Mouse (Mus musculus): Measurements from ENCODE around the gene Psma2. TPM values are rescaled to one million over a fixed set of nuclear protein-coding genes. Genes with fewer than 3 reads are reported as not detected.

The Psma2 gene
- polyA plus RNA-seq, 1 experiment from 2014 or later, result 216 TPM

DNA sequence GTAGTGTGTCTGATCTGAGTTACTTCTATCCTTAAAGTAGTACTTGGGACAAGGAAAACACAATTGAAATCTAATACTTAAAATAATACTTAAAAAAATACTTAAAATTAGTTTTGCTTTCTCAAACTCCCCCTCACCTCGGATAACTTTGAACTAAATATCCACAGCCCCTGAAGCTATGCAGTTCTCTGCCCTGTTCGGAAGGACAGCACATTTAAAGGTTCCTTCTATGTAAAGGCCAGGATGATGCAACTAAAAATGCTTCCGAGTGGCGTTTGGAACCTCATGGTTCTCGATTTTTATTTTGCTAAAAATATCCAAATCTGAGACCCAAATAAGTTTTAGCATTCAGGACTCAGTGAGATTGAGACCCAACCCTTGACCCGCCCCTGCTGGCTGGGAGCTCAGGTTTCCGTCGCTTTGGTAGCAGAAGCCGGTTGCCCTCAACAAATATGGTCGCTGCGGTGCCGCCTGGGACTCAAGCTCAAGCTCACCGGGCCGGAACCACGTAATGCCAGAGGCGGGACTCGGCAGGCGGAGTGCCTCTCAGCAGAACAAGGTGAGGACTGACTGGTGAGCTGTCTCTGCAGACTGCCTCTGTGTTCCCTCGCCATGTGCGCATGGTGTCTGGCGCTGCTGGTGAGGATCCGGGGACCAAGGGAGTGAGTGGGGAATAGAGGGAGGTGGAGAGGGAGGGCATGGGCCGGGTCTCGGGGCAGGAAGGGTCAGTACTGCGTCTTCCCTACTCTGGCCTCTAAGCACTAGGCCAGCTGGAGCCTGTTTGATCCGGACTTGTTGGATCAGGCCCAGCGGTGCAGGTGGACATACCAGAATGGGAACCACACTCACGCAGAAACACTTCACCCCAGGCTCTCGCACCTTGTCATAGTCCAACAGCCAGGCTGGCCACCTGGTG, 16.9 kb downstream of the Psma2 start, which contains the start of gene AW209491:
AW209491 (plus strand) TSS at position 429 of the 916 bp plus-strand sequence.
- H3K36me3 ChIP-seq (ENCODE audit: control insufficient read depth, insufficient read depth, low read length), result peaks cover 2% of the 10 kb centered on the region; the same call in 1 of the 2 replicates
- H3K4me1 ChIP-seq (ENCODE audit: control insufficient read depth, insufficient read depth, low read length), result 0 out of 2 replicates have a peak, but pooled peaks cover 3% of the 10 kb centered on the region
- peak; percentile 92 for DNase-seq (ENCODE audit: low spot score)
- H3K9me3 ChIP-seq (ENCODE audit: control insufficient read depth, low read length), result no peaks in the 10 kb centered on the region
- ATAC-seq (ENCODE audit: insufficient read depth, low FRiP score, low TSS enrichment), result peak; percentile 90
- H3K4me2 ChIP-seq (ENCODE audit: low read depth), result peak within 1 kb of the TSS; percentile 71
- H3K4me3 ChIP-seq (ENCODE audit: low read depth, low read length), result peak within 1 kb of the TSS; percentile 63
- H3K27ac ChIP-seq (ENCODE audit: low read depth, low read length), result 0 out of 2 replicates have a peak within 1 kb of the TSS, but pooled peaks have one; percentile 6
- WGBS, result 2% methylated on average over 29 of the region's 29 CpGs
- peak within 1 kb of the TSS; percentile 80 for H3K9ac ChIP-seq (ENCODE audit: low read length)
- H3K27me3 ChIP-seq (ENCODE audit: control insufficient read depth, insufficient read depth, low read length), result no peaks in the 10 kb centered on the region

DNA sequence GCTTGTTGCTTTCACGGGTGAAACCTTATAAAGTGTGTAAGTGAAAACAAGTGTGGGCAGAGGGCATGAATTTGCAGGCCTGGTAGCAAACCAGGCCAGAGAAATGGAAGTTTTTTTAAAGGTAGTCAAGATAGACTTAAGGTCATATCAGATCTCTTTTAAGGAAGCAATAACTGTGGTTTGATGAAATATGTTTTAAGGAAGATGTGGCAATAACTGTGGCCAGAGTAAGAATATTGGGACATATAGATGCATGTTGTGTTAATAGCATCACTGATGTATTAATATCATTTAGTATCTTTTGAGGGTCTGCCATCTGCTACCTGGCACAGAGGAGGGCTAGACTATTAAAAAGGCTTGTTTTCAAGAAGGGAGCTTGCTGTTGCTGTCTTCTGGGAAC, 27.0 kb downstream of the Psma2 start:
- 66% methylated on average over 1 of the region's 1 CpGs for WGBS

DNA sequence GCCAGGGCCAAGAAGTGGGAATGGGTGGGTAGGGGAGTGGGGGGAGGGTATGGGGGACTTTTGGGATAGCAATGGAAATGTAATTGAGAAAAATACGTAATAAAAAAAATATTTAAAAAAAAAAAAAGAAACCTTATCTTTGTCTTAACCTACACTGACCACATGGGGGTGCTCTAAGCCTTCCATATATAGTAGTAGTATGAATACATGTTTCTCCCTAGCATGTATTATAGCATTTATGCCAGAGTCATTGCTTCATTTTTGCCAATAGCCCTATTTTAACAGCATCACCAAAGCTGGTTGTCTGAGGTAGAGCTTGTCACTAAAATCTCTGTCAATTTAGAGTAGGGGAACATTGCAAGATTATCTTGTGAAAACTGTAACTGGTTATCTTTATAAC, 36.3 kb downstream of the Psma2 start:
- Histone ChIP-seq H3K4me1 (ENCODE audit: control insufficient read depth, insufficient read depth, low read length) (no peaks in the 10 kb centered on the region), H3K9ac (ENCODE audit: low read length) (no peak overlapping the region), H3K9me3 (ENCODE audit: control insufficient read depth, low read length) (no peaks in the 10 kb centered on the region), H3K27me3 (ENCODE audit: control insufficient read depth, insufficient read depth, low read length) (no peaks in the 10 kb centered on the region), H3K4me2 (ENCODE audit: low read depth) (no peak overlapping the region), H3K27ac (ENCODE audit: low read depth, low read length) (no peak overlapping the region), H3K36me3 (ENCODE audit: control insufficient read depth, insufficient read depth, low read length) (no peaks in the 10 kb centered on the region), H3K4me3 (ENCODE audit: low read depth, low read length) (no peak overlapping the region)
- 20% methylated on average over 1 of the region's 1 CpGs for WGBS
- no peak; the same call in 1 of the 2 replicates for ATAC-seq (ENCODE audit: insufficient read depth, low FRiP score, low TSS enrichment)
- DNase-seq (ENCODE audit: low spot score), result peak; percentile 27

More for the DNA sequence above, 27.0 kb downstream of the Psma2 start:
- Histone ChIP-seq H3K36me3 (ENCODE audit: control insufficient read depth, insufficient read depth, low read length) (peaks cover 3% of the 10 kb centered on the region; the same call in 1 of the 2 replicates), H3K9me3 (ENCODE audit: control insufficient read depth, low read length) (no peaks in the 10 kb centered on the region), H3K27ac (ENCODE audit: low read depth, low read length) (no peak overlapping the region), H3K4me2 (ENCODE audit: low read depth) (no peak overlapping the region), H3K27me3 (ENCODE audit: control insufficient read depth, insufficient read depth, low read length) (no peaks in the 10 kb centered on the region), H3K9ac (ENCODE audit: low read length) (no peak overlapping the region), H3K4me3 (ENCODE audit: low read depth, low read length) (no peak overlapping the region), H3K4me1 (ENCODE audit: control insufficient read depth, insufficient read depth, low read length) (no peaks in the 10 kb centered on the region)
- DNase-seq (ENCODE audit: low spot score) (no peak), ATAC-seq (ENCODE audit: insufficient read depth, low FRiP score, low TSS enrichment) (no peak)

DNA sequence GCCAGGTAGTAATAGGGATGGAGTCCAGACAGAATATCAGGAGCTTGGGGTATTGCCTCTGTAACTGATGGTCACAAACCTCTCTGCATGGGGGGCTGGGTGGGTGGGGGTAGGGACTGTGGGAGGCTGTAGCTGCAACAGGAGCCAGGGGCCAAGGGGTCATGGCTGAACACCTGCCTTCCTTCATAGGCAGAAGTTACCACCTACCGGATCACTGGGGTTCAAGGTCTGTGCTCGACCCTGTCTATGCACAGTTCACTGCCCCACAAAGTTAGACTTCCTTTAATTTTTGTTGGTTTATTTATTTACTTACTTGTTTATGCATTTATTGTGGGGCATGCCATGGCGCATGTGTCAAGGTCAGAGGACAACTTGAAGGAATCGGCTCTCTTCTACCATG, 54.1 kb downstream of the Psma2 start:
- no peaks in the 10 kb centered on the region for H3K36me3 ChIP-seq (ENCODE audit: control insufficient read depth, insufficient read depth, low read length)
- no peaks in the 10 kb centered on the region for H3K27me3 ChIP-seq (ENCODE audit: control insufficient read depth, insufficient read depth, low read length)
- no peak for DNase-seq (ENCODE audit: low spot score)
- H3K4me1 ChIP-seq (ENCODE audit: control insufficient read depth, insufficient read depth, low read length), result no peaks in the 10 kb centered on the region
- no peak overlapping the region for H3K4me2 ChIP-seq (ENCODE audit: low read depth)
- no peak for ATAC-seq (ENCODE audit: insufficient read depth, low FRiP score, low TSS enrichment)
- no peaks in the 10 kb centered on the region for H3K9me3 ChIP-seq (ENCODE audit: control insufficient read depth, low read length)
- 85% methylated on average over 4 of the region's 4 CpGs for WGBS
- no peak overlapping the region for H3K27ac ChIP-seq (ENCODE audit: low read depth, low read length)
- no peak overlapping the region for H3K9ac ChIP-seq (ENCODE audit: low read length)
- no peak overlapping the region for H3K4me3 ChIP-seq (ENCODE audit: low read depth, low read length)

DNA sequence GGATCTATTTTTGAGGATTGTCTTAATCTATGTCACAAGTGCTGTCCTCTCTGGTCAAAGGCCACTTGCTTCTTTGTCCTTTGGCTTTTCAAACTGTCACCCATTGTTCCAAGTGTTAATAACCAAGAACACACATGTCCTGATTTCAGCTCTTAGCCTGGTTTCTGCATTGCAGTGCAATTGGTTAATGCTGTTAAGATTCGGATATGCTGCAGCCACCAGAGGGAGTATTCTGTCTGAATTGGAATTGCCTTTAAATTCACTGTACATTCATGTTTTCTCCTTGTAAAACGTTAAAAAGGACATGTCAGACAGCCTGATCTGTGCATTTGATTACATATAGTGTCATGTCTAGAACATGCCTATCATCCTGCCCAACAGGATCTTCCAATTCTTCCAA, 57.3 kb downstream of the Psma2 start:
- Histone ChIP-seq H3K9ac (ENCODE audit: low read length) (no peak overlapping the region), H3K4me3 (ENCODE audit: low read depth, low read length) (no peak overlapping the region), H3K36me3 (ENCODE audit: control insufficient read depth, insufficient read depth, low read length) (no peaks in the 10 kb centered on the region), H3K4me1 (ENCODE audit: control insufficient read depth, insufficient read depth, low read length) (no peaks in the 10 kb centered on the region), H3K4me2 (ENCODE audit: low read depth) (no peak overlapping the region), H3K9me3 (ENCODE audit: control insufficient read depth, low read length) (no peaks in the 10 kb centered on the region), H3K27ac (ENCODE audit: low read depth, low read length) (no peak overlapping the region), H3K27me3 (ENCODE audit: control insufficient read depth, insufficient read depth, low read length) (no peaks in the 10 kb centered on the region)
- ATAC-seq (ENCODE audit: insufficient read depth, low FRiP score, low TSS enrichment) (no peak), DNase-seq (ENCODE audit: low spot score) (peak; percentile 19)
- WGBS, result 23% methylated on average over 2 of the region's 2 CpGs

DNA sequence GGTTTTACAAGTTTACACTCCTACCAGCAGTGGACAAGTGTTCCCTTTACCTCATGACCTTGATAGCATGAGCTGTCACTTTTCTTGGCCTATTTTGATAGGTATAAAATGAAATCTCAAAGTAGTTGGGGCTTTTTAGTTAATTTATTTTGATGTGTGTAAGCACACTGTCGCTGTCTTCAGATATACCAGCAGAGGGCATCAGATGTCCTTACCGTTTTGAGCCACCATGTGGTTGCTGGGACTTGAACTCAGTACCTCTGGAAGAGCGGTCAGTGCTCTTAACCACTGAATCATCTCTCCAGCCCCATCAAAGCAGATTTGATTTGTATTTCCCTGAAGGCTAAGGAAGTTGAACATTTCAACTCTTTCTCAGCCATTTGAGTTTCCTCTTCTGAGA, 75.9 kb downstream of the Psma2 start:
- no peak overlapping the region for H3K4me3 ChIP-seq (ENCODE audit: low read depth, low read length)
- 67% methylated on average over 3 of the region's 3 CpGs for WGBS
- no peak overlapping the region for H3K4me2 ChIP-seq (ENCODE audit: low read depth)
- H3K9ac ChIP-seq (ENCODE audit: low read length), result no peak overlapping the region
- DNase-seq (ENCODE audit: low spot score), result no peak
- H3K9me3 ChIP-seq (ENCODE audit: control insufficient read depth, low read length), result no peaks in the 10 kb centered on the region
- H3K27ac ChIP-seq (ENCODE audit: low read depth, low read length), result no peak overlapping the region
- ATAC-seq (ENCODE audit: insufficient read depth, low FRiP score, low TSS enrichment), result no peak
- H3K27me3 ChIP-seq (ENCODE audit: control insufficient read depth, insufficient read depth, low read length), result no peaks in the 10 kb centered on the region
- no peaks in the 10 kb centered on the region for H3K36me3 ChIP-seq (ENCODE audit: control insufficient read depth, insufficient read depth, low read length)
- no peaks in the 10 kb centered on the region for H3K4me1 ChIP-seq (ENCODE audit: control insufficient read depth, insufficient read depth, low read length)

DNA sequence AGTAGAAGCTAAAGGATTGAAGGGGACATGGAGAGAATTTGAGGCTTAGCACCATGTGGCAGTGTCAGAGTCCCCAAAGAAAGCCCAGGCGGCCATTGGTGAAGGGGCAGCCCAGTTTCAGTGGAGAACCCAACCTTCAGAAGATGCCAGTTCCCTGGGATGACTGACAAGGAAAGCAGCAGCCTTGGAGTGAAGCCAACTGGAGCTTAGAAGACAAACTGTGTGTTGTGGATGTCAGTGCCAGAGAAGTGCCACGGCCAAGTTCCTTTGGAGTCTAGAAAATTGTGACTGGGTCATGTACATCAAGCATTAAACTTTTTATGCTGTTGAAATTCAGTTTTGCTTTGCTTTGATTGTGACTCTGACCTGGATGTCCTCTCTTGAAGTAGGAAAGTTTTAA, 103.8 kb downstream of the Psma2 start:
- DNase-seq (ENCODE audit: low spot score) (no peak), ATAC-seq (ENCODE audit: insufficient read depth, low FRiP score, low TSS enrichment) (no peak)
- H3K36me3 ChIP-seq (ENCODE audit: control insufficient read depth, insufficient read depth, low read length), result no peaks in the 10 kb centered on the region
- no peak overlapping the region for H3K4me2 ChIP-seq (ENCODE audit: low read depth)
- H3K4me1 ChIP-seq (ENCODE audit: control insufficient read depth, insufficient read depth, low read length), result no peaks in the 10 kb centered on the region
- no peaks in the 10 kb centered on the region for H3K27me3 ChIP-seq (ENCODE audit: control insufficient read depth, insufficient read depth, low read length)
- no peak overlapping the region for H3K9ac ChIP-seq (ENCODE audit: low read length)
- WGBS, result 87% methylated on average over 2 of the region's 2 CpGs
- no peaks in the 10 kb centered on the region for H3K9me3 ChIP-seq (ENCODE audit: control insufficient read depth, low read length)
- no peak overlapping the region for H3K27ac ChIP-seq (ENCODE audit: low read depth, low read length)
- no peak overlapping the region for H3K4me3 ChIP-seq (ENCODE audit: low read depth, low read length)

DNA sequence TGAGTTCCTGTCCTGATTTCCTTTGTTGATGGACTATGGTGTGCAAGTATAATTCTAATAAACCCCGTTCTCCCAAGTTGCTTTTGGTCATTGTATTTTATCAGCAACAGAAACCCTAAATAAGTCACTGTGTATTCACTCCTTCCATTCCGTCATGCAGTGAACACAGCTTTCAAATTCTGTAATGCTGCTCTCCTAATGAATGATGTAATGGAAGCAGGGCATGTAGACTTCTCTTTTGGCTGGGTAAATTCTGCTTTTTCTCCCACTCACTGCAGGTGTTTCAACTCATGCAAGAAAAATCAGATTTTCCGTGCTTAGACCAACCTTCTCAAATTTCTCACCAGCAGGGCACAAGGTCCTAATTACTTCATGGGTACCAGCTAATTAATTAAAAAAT, 104.7 kb downstream of the Psma2 start:
- ATAC-seq (ENCODE audit: insufficient read depth, low FRiP score, low TSS enrichment) (no peak), DNase-seq (ENCODE audit: low spot score) (no peak)
- Histone ChIP-seq H3K4me1 (ENCODE audit: control insufficient read depth, insufficient read depth, low read length) (no peaks in the 10 kb centered on the region), H3K9ac (ENCODE audit: low read length) (no peak overlapping the region), H3K36me3 (ENCODE audit: control insufficient read depth, insufficient read depth, low read length) (no peaks in the 10 kb centered on the region), H3K4me2 (ENCODE audit: low read depth) (no peak overlapping the region), H3K27me3 (ENCODE audit: control insufficient read depth, insufficient read depth, low read length) (no peaks in the 10 kb centered on the region), H3K4me3 (ENCODE audit: low read depth, low read length) (no peak overlapping the region), H3K27ac (ENCODE audit: low read depth, low read length) (no peak overlapping the region), H3K9me3 (ENCODE audit: control insufficient read depth, low read length) (no peaks in the 10 kb centered on the region)
- WGBS, result 69% methylated on average over 3 of the region's 3 CpGs

Data from neural tube, embryonic 11.5 days (tissue).